Mouse (Mus musculus): ENCODE data around the gene Agap1.

DNA sequence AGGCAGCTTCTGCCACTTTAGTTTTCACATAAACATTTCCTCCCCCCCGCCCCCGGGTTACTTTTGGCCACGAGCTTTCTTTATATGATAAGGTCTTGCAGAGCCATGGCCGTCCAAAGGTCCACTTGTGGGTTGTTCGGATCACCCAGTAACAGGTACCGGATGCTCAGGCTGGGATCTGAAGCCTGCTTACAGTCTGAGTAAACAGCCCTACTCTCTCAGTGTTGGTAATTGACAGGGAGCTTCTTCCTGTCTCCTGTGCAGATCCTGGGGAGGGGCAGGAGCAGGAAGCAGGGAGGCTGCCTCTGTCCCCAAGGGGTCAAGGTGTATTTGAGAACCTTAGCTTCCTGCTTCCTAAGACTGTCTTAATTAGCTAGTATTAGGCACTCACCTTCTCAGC, 269.9 kb downstream of the Agap1 start:
- TF ChIP-seq CTCF (IDR thresholded peaks at IDR 0.05; ENCODE audit: extremely low read depth, insufficient read depth, low read length) (no peak), POLR2A (IDR thresholded peaks at IDR 0.05; ENCODE audit: extremely low read depth, insufficient read depth, low read length) (no peak)

All from cortical plate, adult 2 months (tissue).